Mouse (Mus musculus) neural tube, embryonic 13.5 days (tissue): ENCODE measurements around the gene Pnp2. TPM values are rescaled to one million over a fixed set of nuclear protein-coding genes. Genes with fewer than 3 reads are reported as not detected.
A peak's percentile ranks its signal among the peaks of the same experiment; 100 is the strongest.
"Not testable (repeated sequence)": the region's sequence is repeated elsewhere in the genome, so short reads cannot be mapped to it uniquely, and the experiment has no call there.

Source experiments
- ATAC-seq: fragments of 200-750 bp; cut with Nextera tagmentation; 2 replicates; pipeline ENCODE4 v1.8.0; 2017; ENCODE audit warnings: low read depth, mild to moderate bottlenecking, moderate TSS enrichment, moderate library complexity
- H3K27ac ChIP-seq: fragments of 300-500 bp; sonication (generic); replicated peaks from 2 replicates; pipeline ENCODE4 v1.5.1; 2015; ENCODE audit warnings: moderate library complexity, mild to moderate bottlenecking, inconsistent platforms
- H3K27me3 ChIP-seq: fragments of 300-500 bp; sonication (generic); 2 replicates; pipeline ENCODE4 v1.6.1; 2015; ENCODE audit warnings: mild to moderate bottlenecking, inconsistent platforms
- H3K36me3 ChIP-seq: fragments of 300-500 bp; sonication (generic); 2 replicates; pipeline ENCODE4 v1.6.1; 2015; ENCODE audit warnings: mild to moderate bottlenecking, inconsistent platforms
- H3K4me1 ChIP-seq: fragments of 300-500 bp; sonication (generic); replicated peaks from 2 replicates; pipeline ENCODE4 v1.6.1; 2015; ENCODE audit warnings: inconsistent platforms
- H3K4me2 ChIP-seq: fragments of 300-500 bp; sonication (generic); 2 replicates; pipeline ENCODE4 v1.6.1; 2015; ENCODE audit warnings: inconsistent platforms, mild to moderate bottlenecking, moderate library complexity
- H3K4me3 ChIP-seq: fragments of 300-500 bp; sonication (generic); 2 replicates; pipeline ENCODE4 v1.5.1; 2015; ENCODE audit warnings: mild to moderate bottlenecking, inconsistent platforms
- H3K9ac ChIP-seq: fragments of 300-500 bp; sonication (generic); 2 replicates; pipeline ENCODE4 v1.6.1; 2015; ENCODE audit warnings: moderate library complexity, mild to moderate bottlenecking, inconsistent platforms
- H3K9me3 ChIP-seq: fragments of 300-500 bp; sonication (generic); 2 replicates; pipeline ENCODE4 v1.6.1; 2016; ENCODE audit warnings: inconsistent platforms
- WGBS: fragments of 180-500 bp; shearing (Covaris S2); methylation state at CpG from one replicate; pipeline ENCODE4 v1.1.7; 2015; 5-methylcytosine and 5-hydroxymethylcytosine counted together
- polyA plus RNA-seq: library from polyadenylated mRNA; unstranded; fragments of >200 nt; fragmentation: Nextera tagmentation; extraction: Ambion mirVana; gene quantifications from 2 replicates; pipeline ENCODE4 v1.2.1, GENCODE M21; 2015

Pnp2 gene
- polyA plus RNA-seq, 1 experiment from 2014 or later = not detected

- Histone ChIP-seq H3K9me3 (no peaks in the 10 kb centered on the region), H3K4me3 (no peak overlapping the region), H3K27ac (no peak overlapping the region), H3K36me3 (no peaks in the 10 kb centered on the region), H3K27me3 (no peaks in the 10 kb centered on the region), H3K4me1 (peaks cover 16% of the 10 kb centered on the region), H3K4me2 (no peak overlapping the region), H3K9ac (no peak overlapping the region)
- WGBS = 63% methylated on average over 5 of the region's 5 CpGs
- no peak for ATAC-seq
Observed at GRCm38 (mm10) chr14:50968216-50968980, 12.6 kb downstream of the Pnp2 start.

GRCm38 (mm10) chr14:50969041-50969440, 13.2 kb downstream of the Pnp2 start:
- Histone ChIP-seq H3K4me1 (peaks cover 16% of the 10 kb centered on the region), H3K9me3 (no peaks in the 10 kb centered on the region), H3K36me3 (no peaks in the 10 kb centered on the region), H3K4me3 (no peak overlapping the region), H3K27ac (no peak overlapping the region), H3K4me2 (peak overlapping the region; percentile 18; the same call in 1 of the 2 replicates), H3K9ac (no peak overlapping the region), H3K27me3 (no peaks in the 10 kb centered on the region)
- no peak for ATAC-seq
- 7% methylated on average over 1 of the region's 1 CpGs for WGBS

GRCm38 (mm10) chr14:50969558-50970544, 14.1 kb downstream of the Pnp2 start:
- Histone ChIP-seq H3K27me3 (no peaks in the 10 kb centered on the region), H3K9me3 (no peaks in the 10 kb centered on the region), H3K4me1 (peaks cover 16% of the 10 kb centered on the region), H3K4me3 (no peak overlapping the region), H3K4me2 (peak overlapping the region; percentile 18; the same call in 1 of the 2 replicates), H3K27ac (no peak overlapping the region), H3K36me3 (no peaks in the 10 kb centered on the region), H3K9ac (no peak overlapping the region)
- 16% methylated on average over 12 of the region's 12 CpGs for WGBS
- peak; percentile 61; the same call in 1 of the 2 replicates for ATAC-seq

DNA sequence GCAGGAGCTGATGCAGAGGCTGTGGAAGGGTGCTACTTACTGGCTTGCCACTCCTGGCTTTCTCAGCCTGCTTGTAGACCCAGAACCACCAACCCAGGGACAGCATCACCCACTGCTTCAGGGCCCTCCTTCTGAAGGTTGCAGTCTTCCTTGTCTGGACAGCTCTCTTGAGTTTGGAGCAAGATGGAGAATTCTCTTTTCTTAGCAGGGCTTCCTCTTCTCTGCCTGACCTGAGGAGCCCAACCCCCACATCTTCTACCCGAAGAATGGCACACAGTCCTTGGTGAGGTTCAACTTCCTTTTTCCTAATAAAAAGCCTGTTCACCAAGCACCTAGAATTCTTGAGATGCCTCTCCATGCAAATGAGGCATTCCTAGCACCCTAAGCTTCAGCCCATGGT, 15.0 kb downstream of the Pnp2 start:
- Histone ChIP-seq H3K27ac (no peak overlapping the region), H3K4me1 (peaks cover 16% of the 10 kb centered on the region), H3K4me3 (no peak overlapping the region), H3K9ac (no peak overlapping the region), H3K4me2 (no peak overlapping the region), H3K9me3 (no peaks in the 10 kb centered on the region), H3K36me3 (no peaks in the 10 kb centered on the region), H3K27me3 (no peaks in the 10 kb centered on the region)
- 70% methylated on average over 1 of the region's 1 CpGs for WGBS
- ATAC-seq = no peak

DNA sequence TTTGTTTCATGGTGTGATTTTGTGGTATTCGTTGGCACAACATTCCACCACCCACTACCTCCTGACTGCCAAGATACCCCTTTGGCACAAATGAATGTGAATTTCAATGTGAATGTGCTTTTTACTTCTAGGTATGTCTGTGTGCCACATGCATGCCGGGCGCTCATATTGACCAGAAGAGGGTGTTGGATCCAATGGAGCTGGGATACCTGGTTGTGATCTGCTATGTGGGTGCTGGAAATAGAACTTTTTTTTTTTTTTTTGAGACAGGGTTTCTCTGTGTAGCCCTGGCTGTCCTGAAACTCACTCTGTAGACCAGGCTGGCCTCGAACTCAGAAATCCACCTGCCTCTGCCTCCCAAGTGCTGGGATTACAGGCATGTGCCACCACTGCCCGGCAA, 17.3 kb downstream of the Pnp2 start:
- peaks cover 23% of the 10 kb centered on the region for H3K4me1 ChIP-seq
- WGBS = 96% methylated on average over 5 of the region's 5 CpGs
- not testable (repeated sequence) for H3K4me3 ChIP-seq, H3K36me3 ChIP-seq, H3K27me3 ChIP-seq, ATAC-seq, H3K4me2 ChIP-seq, H3K9ac ChIP-seq, H3K27ac ChIP-seq, H3K9me3 ChIP-seq

DNA sequence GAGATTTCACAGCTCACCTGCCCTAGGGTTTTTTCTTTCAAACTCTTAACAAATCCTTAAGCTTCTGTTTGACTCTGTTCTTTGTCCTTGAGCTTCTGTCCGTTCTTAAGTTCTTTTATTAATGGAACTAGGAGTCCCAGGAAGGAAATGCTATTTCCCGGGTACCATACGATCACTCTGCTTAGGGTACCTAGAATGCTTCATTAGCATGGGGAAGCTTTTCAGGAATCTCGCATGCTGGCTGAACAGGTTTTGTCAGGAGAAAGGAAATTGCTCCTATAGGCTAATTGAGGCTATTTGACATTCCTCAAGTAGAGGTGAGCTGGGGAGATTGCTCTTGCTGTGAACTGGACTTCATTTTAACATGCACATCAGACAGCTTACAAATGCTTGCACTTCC, 17.9 kb downstream of the Pnp2 start:
- no peak overlapping the region for H3K4me3 ChIP-seq
- WGBS = 50% methylated on average over 4 of the region's 4 CpGs
- H3K4me1 ChIP-seq = peaks cover 20% of the 10 kb centered on the region
- H3K9me3 ChIP-seq = no peaks in the 10 kb centered on the region
- no peak overlapping the region for H3K4me2 ChIP-seq
- ATAC-seq = no peak
- H3K27ac ChIP-seq = no peak overlapping the region
- H3K27me3 ChIP-seq = no peaks in the 10 kb centered on the region
- H3K36me3 ChIP-seq = no peaks in the 10 kb centered on the region
- no peak overlapping the region for H3K9ac ChIP-seq

DNA sequence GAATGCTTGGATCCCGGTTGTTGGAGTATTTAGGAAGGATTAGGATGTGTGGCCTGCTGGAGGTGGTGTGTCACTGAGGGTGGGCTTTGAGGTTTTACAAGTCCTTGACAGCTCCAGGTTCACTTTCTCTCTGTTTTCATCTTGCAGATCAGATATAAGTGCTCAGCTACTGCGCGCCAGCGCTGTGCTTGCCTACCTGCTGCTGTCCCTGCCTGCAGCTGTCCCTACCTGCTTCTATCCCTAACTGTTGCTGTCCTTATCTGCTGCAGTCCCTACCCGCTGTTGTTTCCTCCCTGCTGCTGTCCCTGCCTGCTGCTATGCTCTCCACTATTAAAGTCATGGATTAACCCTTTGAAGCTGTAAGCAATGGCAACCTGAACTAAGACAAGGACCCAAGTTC, 19.2 kb downstream of the Pnp2 start:
- Histone ChIP-seq H3K36me3 (no peaks in the 10 kb centered on the region), H3K27me3 (no peaks in the 10 kb centered on the region), H3K4me2 (no peak overlapping the region), H3K4me1 (peaks cover 9% of the 10 kb centered on the region), H3K9me3 (no peaks in the 10 kb centered on the region), H3K9ac (no peak overlapping the region), H3K4me3 (no peak overlapping the region), H3K27ac (no peak overlapping the region)
- no peak for ATAC-seq
- 63% methylated on average over 5 of the region's 5 CpGs for WGBS

DNA sequence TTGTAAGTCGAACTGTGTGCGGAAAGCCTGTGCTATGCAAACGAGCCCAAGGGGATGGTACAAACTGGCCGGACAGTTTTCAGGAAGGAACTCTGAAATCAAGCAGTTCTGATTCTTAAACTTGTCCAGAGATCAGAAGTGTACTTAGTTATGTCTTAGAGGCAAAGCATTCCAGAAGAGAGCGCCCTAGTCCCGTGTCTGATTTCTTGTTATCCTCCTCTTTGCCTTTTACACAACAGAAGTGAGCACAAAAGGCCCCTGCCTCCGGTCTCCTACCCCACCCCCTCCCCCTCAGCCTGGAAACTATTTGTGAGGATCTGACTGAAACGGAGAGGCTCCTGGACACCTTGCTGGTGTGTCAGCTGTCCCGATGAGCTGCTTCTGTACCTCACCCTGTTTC, 20.9 kb downstream of the Pnp2 start:
- H3K27me3 ChIP-seq = no peaks in the 10 kb centered on the region
- peak overlapping the region; percentile 17; the same call in 1 of the 2 replicates for H3K4me2 ChIP-seq
- no peak overlapping the region for H3K4me3 ChIP-seq
- H3K9me3 ChIP-seq = no peaks in the 10 kb centered on the region
- no peaks in the 10 kb centered on the region for H3K36me3 ChIP-seq
- no peak overlapping the region for H3K9ac ChIP-seq
- no peak for ATAC-seq
- WGBS = 20% methylated on average over 9 of the region's 9 CpGs
- peaks cover 7% of the 10 kb centered on the region; the same call in 1 of the 2 replicates for H3K4me1 ChIP-seq
- no peak overlapping the region for H3K27ac ChIP-seq

GRCm38 (mm10) chr14:50978451-50978850, 22.7 kb downstream of the Pnp2 start:
- H3K4me2 ChIP-seq, H3K27ac ChIP-seq, H3K9ac ChIP-seq, H3K4me3 ChIP-seq, H3K36me3 ChIP-seq, H3K27me3 ChIP-seq, H3K9me3 ChIP-seq, ATAC-seq, H3K4me1 ChIP-seq: not testable (repeated sequence)
- 92% methylated on average over 6 of the region's 6 CpGs for WGBS

DNA sequence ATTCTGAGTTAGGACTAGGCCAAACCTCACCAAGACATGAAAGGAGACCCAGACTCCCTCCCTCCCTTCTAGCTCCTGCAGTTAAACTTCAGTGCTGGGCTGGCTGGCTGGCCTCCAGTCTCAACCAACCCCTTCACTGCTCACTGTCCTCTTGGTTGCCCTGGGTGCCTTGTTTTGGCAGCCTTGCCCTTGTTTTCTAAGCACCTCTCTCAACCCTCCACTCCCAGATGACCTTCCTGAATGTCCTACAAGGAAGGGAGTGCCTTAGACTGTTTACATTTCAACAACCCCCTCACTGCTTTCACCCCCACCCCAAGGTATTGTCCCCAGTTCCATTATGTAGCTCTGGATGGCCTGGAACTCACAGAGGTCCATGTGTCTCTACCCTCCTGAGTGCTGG, 23.8 kb downstream of the Pnp2 start:
- Histone ChIP-seq H3K4me2 (no peak overlapping the region), H3K4me3 (no peak overlapping the region), H3K27me3 (no peaks in the 10 kb centered on the region), H3K4me1 (peaks cover 7% of the 10 kb centered on the region; the same call in 1 of the 2 replicates), H3K36me3 (no peaks in the 10 kb centered on the region), H3K9ac (no peak overlapping the region), H3K27ac (no peak overlapping the region), H3K9me3 (no peaks in the 10 kb centered on the region)
- ATAC-seq = no peak

DNA sequence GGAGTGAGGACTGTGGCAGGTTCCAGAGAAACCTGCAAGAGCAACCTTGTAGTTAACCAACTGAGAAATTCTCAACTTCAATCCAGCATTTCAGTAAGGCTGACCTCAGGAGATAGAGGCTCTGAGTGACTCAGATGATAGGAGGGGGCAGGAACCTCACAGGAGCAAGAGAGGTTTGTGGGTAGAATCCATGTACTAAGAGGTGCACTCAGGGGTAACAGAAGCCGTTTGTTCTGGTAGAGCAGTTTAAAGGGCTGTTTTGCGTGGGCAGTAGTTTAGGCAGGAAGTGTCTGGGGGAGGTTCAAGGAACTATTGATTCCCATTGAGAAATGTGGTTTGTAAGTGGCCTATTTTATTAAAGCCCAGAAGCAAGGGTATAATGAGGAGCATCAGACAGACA, 25.4 kb downstream of the Pnp2 start:
- Histone ChIP-seq H3K27me3 (no peaks in the 10 kb centered on the region), H3K27ac (no peak overlapping the region), H3K36me3 (no peaks in the 10 kb centered on the region), H3K4me1 (peaks cover 7% of the 10 kb centered on the region; the same call in 1 of the 2 replicates), H3K9me3 (no peaks in the 10 kb centered on the region), H3K4me3 (no peak overlapping the region), H3K9ac (no peak overlapping the region), H3K4me2 (no peak overlapping the region)
- WGBS = 46% methylated on average over 2 of the region's 2 CpGs
- no peak for ATAC-seq

DNA sequence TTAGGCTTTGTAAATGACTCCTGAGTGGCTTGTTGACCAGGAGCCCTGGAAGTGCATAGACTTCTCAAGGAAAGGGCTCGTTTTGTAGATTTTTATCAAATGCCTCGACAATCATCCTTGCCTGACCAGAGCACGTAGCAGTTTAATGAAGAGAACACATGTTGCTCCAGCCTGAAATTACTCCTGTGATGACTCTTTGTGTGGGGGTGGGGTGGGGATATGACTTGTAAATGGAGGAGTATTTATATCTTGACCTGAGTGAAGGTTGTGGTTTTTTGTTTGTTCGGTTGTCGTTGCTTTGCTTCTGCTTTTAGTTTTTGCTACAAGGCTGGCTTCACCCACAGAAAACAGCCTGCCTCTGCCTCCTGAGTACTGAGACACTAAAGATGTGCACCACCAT, 26.0 kb downstream of the Pnp2 start:
- 88% methylated on average over 5 of the region's 5 CpGs for WGBS
- H3K4me2 ChIP-seq = no peak overlapping the region
- no peak overlapping the region for H3K9ac ChIP-seq

More for the DNA sequence above, 26.0 kb downstream of the Pnp2 start:
- no peaks in the 10 kb centered on the region for H3K27me3 ChIP-seq
- no peak overlapping the region for H3K27ac ChIP-seq
- no peak for ATAC-seq
- no peaks in the 10 kb centered on the region for H3K9me3 ChIP-seq
- H3K4me1 ChIP-seq = peaks cover under 1% of the 10 kb centered on the region; the same call in 1 of the 2 replicates
- no peak overlapping the region for H3K4me3 ChIP-seq
- H3K36me3 ChIP-seq = no peaks in the 10 kb centered on the region
